Mouse (Mus musculus): ENCODE data around the gene Nmt1. TPM values are rescaled to one million over a fixed set of nuclear protein-coding genes. Genes with fewer than 3 reads are reported as not detected.

The Nmt1 gene
- 10 to 100 TPM; 57.6 to 62.7 TPM for total RNA-seq (2021)

GRCm38 (mm10) chr11:103028176-103028891 is at the start of gene Nmt1, which contains the start of gene Dcakd:
Gene Nmt1 (plus strand): TSS chr11:103028190.
Gene Dcakd (minus strand): TSS chr11:103028333.
- DNase-seq = peak; percentile 92

DNA sequence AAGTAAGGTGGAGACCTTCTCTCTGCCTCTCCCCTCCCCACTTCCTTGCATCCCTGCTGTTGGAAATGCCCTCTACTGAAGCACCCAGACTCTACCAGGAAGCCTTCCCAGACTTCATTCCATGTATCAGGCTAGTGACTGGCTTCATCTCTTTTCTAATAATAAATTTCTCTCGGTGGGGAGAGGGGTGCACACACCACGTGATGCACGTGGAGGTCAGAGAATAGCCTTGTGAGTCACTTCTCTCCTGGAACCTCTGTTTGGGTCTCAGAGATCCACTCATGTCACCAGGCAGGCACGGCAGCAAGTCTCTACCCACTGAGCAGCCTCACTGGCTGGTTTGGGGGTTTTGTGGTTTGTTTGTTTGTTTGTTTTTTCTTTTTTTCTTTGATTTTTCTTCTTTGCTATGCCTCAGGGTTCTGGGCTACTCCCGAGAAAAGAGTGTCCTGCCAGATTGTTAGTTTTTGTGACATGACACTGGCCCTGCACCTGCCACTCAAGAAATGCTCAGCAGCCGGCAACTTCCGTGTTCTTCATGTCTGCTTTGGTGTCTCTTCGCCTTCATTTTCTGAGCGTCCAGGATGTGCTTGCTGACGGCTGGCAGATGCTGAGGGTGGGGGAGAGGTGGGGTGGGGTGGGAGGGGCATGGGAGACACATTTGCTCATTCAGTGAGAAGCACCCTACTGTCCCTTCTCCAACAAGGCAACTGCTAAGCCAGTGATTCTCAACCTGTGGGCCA is 46.7 kb upstream of the Nmt1 start:
- DNase-seq = no peak

- DNase-seq = no peak
These were observed 43.9 kb upstream of the Nmt1 start for GRCm38 (mm10) chr11:102984086-102984485.

DNA sequence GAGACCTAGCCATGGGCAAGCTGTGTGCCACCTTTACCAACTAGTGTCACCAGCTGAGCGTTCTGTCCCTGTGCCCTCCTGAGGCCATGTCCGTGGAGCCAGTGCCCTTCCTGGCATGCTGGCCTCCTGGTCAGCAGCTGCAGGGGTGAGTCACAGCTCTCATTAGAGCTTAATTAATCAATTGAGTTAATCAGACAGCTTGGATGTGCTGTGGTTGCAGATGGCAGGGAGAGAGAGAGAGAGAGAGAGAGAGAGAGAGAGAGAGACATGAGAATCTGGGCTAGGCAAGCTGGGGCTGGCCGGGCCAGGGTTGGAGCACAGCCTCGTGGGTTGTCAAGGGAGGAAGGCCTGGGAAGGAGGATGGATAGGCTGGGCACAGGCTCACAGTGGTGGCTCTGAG is 43.4 kb upstream of the Nmt1 start:
- DNase-seq = no peak

- no peak for DNase-seq
These were observed 42.8 kb upstream of the Nmt1 start for GRCm38 (mm10) chr11:102985160-102985559.

DNA sequence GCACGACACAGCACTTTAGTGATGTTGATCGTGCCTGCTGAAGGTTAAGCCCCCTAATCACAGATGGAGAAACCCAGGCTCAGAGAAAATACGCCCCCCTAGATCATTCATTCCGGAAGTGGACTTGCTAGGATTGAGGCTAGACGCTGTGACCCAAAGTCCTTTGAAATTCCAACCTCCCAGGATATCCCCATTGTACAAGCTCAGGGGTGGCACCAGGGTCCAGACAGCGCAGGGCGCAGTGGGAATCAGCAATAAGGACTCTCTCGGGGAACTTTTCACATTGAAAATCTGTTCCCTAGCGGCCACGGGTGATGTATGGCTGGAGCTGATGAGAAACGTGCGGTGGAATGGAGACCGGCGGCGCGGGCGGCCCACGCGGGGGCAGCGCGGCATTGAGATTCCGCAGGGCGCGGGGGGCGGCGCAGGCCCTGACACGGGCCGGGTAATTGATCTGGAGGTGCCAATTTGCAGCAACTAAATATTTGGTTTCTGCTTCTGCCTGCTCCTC is 38.3 kb upstream of the Nmt1 start:
- no peak for DNase-seq

GRCm38 (mm10) chr11:102990152-102990663 is 37.8 kb upstream of the Nmt1 start:
- DNase-seq = peak; percentile 56

GRCm38 (mm10) chr11:102991681-102992080 is 36.3 kb upstream of the Nmt1 start:
- DNase-seq = no peak

GRCm38 (mm10) chr11:102992940-102993339 is 35.0 kb upstream of the Nmt1 start:
- peak; percentile 89 for DNase-seq

- DNase-seq = no peak
These were observed 34.5 kb upstream of the Nmt1 start for GRCm38 (mm10) chr11:102993420-102994029.

DNA sequence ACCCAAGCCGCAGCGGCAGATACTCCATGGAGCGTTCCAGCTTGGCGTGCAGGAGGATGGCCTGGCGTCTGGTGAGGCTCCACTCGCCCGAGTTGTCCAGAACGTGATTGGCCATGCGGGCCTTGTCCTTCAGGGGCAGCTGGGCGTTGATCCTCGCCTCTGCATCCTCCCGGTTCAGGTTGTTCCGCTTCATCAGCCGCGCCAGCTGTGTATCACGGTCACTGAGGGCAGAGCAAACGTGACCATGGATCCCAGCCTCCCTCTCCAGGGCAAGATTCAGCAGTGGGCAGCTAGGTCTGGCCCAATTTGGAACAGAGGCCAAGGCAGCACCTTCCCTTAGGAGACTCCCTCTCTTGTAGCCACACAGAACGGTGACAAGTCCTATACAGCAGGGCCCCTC is 33.0 kb upstream of the Nmt1 start:
- DNase-seq = no peak

DNA sequence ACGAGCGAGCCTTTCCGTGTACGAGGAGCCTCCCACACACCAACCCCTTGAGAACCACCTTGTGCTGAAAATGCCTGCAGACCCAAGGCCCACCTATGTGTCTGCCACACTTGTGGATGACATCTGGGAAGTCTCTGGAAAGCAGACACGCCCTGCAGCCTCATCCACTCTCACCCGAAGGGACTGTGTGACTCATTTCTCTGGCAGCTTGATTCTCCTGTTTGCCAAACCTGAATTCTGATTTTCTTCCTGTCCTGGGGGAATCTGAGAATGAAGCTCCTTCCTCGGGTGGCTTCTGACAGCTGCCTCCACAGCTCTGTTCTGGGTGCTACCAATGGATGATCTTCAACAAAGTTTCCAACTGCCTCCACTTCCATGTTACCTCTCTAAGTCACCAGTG is 31.6 kb upstream of the Nmt1 start:
- DNase-seq = no peak

- no peak for DNase-seq
These were observed 30.8 kb upstream of the Nmt1 start for GRCm38 (mm10) chr11:102996991-102997770.

DNA sequence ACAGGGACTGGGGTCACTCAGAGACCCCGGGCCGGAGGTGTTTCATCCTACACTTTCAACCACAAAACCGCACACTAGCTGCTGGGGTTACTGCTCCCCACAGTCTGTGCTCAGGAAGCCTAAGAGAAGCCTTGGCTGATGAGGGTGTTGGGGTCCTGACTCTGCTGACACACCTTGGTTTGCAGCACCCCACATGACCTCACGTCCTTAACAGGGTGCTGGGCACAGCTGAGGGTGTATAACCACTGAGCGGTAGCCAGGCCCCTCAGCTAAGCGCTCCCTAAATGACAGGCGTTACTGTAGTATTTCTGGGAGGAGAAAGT is 29.8 kb upstream of the Nmt1 start:
- no peak for DNase-seq

GRCm38 (mm10) chr11:102998577-102999316 is 29.2 kb upstream of the Nmt1 start:
- DNase-seq = peak; percentile 39

- no peak for DNase-seq
These were observed 28.5 kb upstream of the Nmt1 start for GRCm38 (mm10) chr11:102999317-102999970.

DNA sequence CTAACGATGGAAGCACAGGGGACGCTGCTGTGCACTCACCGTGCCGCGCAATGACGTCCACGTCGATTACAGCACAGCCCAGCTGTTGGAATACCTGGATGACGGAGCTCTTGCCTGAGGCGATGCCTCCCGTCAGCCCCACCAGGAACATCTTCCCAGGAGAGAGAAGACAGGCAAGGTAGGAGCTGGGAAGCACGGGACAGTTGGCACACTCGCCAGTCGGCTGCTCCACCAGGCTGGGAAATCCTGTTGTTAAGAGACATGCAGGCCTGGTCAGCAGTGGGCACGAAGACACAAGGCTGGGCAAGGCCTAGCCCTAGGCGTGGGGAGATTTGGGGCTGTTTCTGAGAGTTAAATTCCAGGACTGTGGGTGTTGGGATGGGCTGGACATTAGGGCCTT is 27.9 kb upstream of the Nmt1 start:
- no peak for DNase-seq

GRCm38 (mm10) chr11:103001063-103001462 is 26.9 kb upstream of the Nmt1 start:
- no peak for DNase-seq

- DNase-seq = peak; percentile 77
These were observed 24.8 kb upstream of the Nmt1 start for GRCm38 (mm10) chr11:103003210-103003609.

GRCm38 (mm10) chr11:103004852-103005251 is 23.1 kb upstream of the Nmt1 start:
- DNase-seq = no peak
